Mouse (Mus musculus) liver, postnatal 0 days (tissue): ENCODE data around the gene Rbms3.

Experiments used
- CTCF ChIP-seq: sonication (generic); IDR thresholded peaks from 2 replicates; pipeline ENCODE4 v1.5.1; 2016; ENCODE audit warnings: antibody characterized with exemption, low read depth
- EP300 ChIP-seq: IDR thresholded peaks from 2 replicates; pipeline ENCODE4 v1.6.1; 2016; ENCODE audit warnings: antibody characterized with exemption, low read depth, mild to moderate bottlenecking

DNA sequence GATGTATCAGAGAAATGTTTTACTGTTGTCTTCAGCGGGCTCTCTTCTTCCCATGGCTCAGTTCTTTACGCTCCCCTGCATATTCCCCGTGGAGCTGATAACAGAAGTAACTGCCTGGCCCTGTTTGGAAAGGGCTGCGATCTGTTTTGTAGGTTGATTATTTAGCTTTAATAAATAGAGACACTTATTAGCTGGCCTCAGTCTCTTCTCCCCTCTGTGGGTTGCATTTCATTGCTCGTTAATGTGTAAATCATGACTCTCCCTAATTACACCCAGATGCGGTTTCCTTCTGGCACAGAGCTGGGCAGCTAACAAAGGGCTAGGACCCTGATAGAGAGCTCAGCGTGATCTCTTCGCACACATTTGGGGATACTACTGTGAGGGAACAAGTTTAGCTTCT lies 1073.1 kb downstream of the Rbms3 start:
- TF ChIP-seq CTCF (no peak), EP300 (no peak)
